Mouse (Mus musculus): ENCODE results near the gene Arhgef33.

Gene Arhgef33

GRCm38 (mm10) chr17:80446470-80446869, 139.3 kb downstream of the Arhgef33 start:
- DNase-seq (ENCODE audit: low spot score) = no peak

All from left cerebral cortex, adult 11 months (tissue).